Mouse (Mus musculus) spleen, adult 2 months (tissue): ENCODE data around the gene Med24. TPM values are rescaled to one million over a fixed set of nuclear protein-coding genes. Genes with fewer than 3 reads are reported as not detected.
"Not testable (repeated sequence)": the region's sequence is repeated elsewhere in the genome, so short reads cannot be mapped to it uniquely, and the experiment has no call there.

Source experiments
- DNase-seq, 2 experiments: peaks; one replicate each; pipeline versions ENCODE4 v3.0.0 to v3.0.0-alpha.2; 2012 to 2021; ENCODE audit warnings: low spot score in 2 of 2, low read depth in 1 of 2
- H3K27ac ChIP-seq: fragments of 200-500 bp; 2 replicates; pipeline ENCODE4 v1.5.1; 2012; ENCODE audit warnings: low read length, inconsistent platforms; ENCODE audit not compliant: insufficient read depth
- H3K27me3 ChIP-seq: fragments of 200-500 bp; 2 replicates; pipeline ENCODE4 v1.6.1; 2012; ENCODE audit warnings: mild to moderate bottlenecking, moderate library complexity, low read length, inconsistent platforms; ENCODE audit not compliant: control insufficient read depth, insufficient read depth
- H3K36me3 ChIP-seq: fragments of 200-500 bp; 2 replicates; pipeline ENCODE4 v1.6.1; 2012; ENCODE audit warnings: mild to moderate bottlenecking, low read length, inconsistent platforms; ENCODE audit not compliant: control insufficient read depth, insufficient read depth
- H3K4me1 ChIP-seq: fragments of 200-500 bp; 2 replicates; pipeline ENCODE4 v1.6.1; 2011; ENCODE audit warnings: inconsistent platforms; ENCODE audit not compliant: control insufficient read depth, insufficient read depth, insufficient read length
- H3K4me3 ChIP-seq: fragments of 200-500 bp; 2 replicates; pipeline ENCODE4 v1.5.1; 2011; ENCODE audit warnings: mild to moderate bottlenecking, inconsistent platforms; ENCODE audit not compliant: insufficient read depth, insufficient read length; ENCODE audit errors: extremely low read depth
- CTCF ChIP-seq: fragments of 200-500 bp; IDR thresholded peaks from 2 replicates; pipeline ENCODE4 v1.5.1; 2011; ENCODE audit warnings: mild to moderate bottlenecking, inconsistent platforms; ENCODE audit not compliant: insufficient read depth, insufficient read length, insufficient replicate concordance; ENCODE audit errors: extremely low read depth
- POLR2A ChIP-seq: fragments of 200-500 bp; IDR thresholded peaks from 2 replicates; pipeline ENCODE4 v1.6.1; 2011; ENCODE audit warnings: low read depth, low read length, inconsistent platforms
- WGBS: fragments of 180-500 bp; shearing (Covaris S2); methylation state at CpG from one replicate; pipeline ENCODE4 v1.1.7; 2018; 5-methylcytosine and 5-hydroxymethylcytosine counted together
- polyA plus RNA-seq: library from polyadenylated mRNA; depleted of rRNA; stranded (reverse); fragments of >200 nt; gene quantifications from 2 replicates; pipeline ENCODE4 v1.2.3, GENCODE M21; 2012

Gene Med24
- polyA plus RNA-seq, 1 experiment, result 53.6 TPM

DNA sequence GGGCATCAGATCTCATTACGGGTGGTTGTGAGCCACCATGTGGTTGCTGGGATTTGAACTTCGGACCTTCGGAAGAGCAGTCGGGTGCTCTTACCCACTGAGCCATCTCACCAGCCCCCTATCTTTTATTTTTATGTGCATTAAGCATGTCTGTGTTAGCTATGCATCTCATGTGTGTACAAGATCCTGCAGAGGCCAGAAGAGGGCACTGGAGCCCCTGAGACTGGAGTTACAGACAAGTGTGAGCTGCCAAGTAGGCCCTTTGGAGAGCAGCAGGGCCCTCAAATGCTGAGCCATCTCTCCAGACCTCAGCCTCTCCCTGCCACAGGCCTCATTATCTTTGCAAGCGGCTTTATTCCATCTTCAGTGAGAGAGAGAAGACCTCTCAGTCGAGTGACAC is 17.2 kb downstream of the Med24 start:
- H3K27me3 ChIP-seq, H3K4me3 ChIP-seq, H3K27ac ChIP-seq, H3K4me1 ChIP-seq, DNase-seq: not testable (repeated sequence)
- 0 out of 2 replicates have a peak, but pooled peaks have one; percentile 11 for TF ChIP-seq CTCF
- WGBS, result 90% methylated on average over 6 of the region's 6 CpGs
- peaks cover 25% of the 10 kb centered on the region for H3K36me3 ChIP-seq

- H3K27ac ChIP-seq, result no peak overlapping the region
- H3K27me3 ChIP-seq, result no peaks in the 10 kb centered on the region
- H3K4me1 ChIP-seq, result no peaks in the 10 kb centered on the region; the same call in 1 of the 2 replicates
- peaks cover 30% of the 10 kb centered on the region for H3K36me3 ChIP-seq
- H3K4me3 ChIP-seq, result no peak overlapping the region
- 52% methylated on average over 4 of the region's 4 CpGs for WGBS
- no peak for DNase-seq
- no peak for TF ChIP-seq POLR2A
- TF ChIP-seq CTCF, result no peak
These were observed 18.2 kb downstream of the Med24 start for GRCm38 (mm10) chr11:98711046-98711434.

GRCm38 (mm10) chr11:98710416-98711045 is 18.7 kb downstream of the Med24 start:
- TF ChIP-seq CTCF (peak; percentile 69; the same call in 1 of the 2 replicates), POLR2A (no peak)
- Histone ChIP-seq H3K27ac (no peak overlapping the region), H3K27me3 (no peaks in the 10 kb centered on the region), H3K4me3 (no peak overlapping the region), H3K36me3 (peaks cover 30% of the 10 kb centered on the region), H3K4me1 (no peaks in the 10 kb centered on the region; the same call in 1 of the 2 replicates)
- peak; percentile 45 to 62 for DNase-seq
- 26% methylated on average over 12 of the region's 12 CpGs for WGBS

GRCm38 (mm10) chr11:98709001-98709741 is 20.1 kb downstream of the Med24 start:
- H3K27me3 ChIP-seq, result no peaks in the 10 kb centered on the region
- H3K36me3 ChIP-seq, result peaks cover 28% of the 10 kb centered on the region
- DNase-seq, result no peak
- H3K4me1 ChIP-seq, result no peaks in the 10 kb centered on the region; the same call in 1 of the 2 replicates
- TF ChIP-seq POLR2A (no peak), CTCF (no peak)
- H3K4me3 ChIP-seq, result no peak overlapping the region
- peak overlapping the region; percentile 22; the same call in 1 of the 2 replicates for H3K27ac ChIP-seq
- WGBS, result 43% methylated on average over 26 of the region's 26 CpGs

DNA sequence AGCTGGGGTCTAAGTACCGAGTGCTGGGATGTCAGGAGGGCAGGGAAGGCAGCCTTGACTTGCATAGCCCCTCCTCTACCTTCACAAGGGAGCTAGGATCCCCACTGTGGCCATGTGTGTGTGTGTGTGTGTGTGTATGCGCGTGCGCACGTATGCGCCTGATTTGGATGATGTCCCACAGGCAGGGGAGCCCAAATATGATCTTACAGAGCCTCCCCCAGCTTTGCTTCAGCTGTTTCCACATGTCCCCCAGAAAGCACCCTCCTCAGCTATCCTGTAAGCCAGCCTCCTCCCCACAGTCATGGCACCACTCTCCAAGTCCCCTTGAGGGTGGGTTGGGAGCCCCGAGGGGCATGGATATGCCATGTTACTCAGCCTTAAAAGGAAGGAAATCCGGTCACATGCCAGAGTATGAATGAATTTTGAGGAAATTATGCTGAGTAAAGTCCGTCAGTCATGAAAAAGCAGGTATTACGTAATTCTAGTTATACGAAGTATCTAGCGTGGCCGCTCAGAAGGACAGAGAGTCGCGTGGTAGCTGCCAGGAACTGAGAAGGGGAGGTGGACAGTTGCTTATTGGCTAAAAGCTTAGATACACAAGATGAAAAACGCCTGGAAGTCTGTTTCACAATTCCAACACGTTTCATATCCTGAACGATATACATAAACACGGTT is 20.8 kb downstream of the Med24 start:
- no peaks in the 10 kb centered on the region; the same call in 1 of the 2 replicates for H3K4me1 ChIP-seq
- H3K4me3 ChIP-seq, result no peak overlapping the region
- H3K36me3 ChIP-seq, result peaks cover 23% of the 10 kb centered on the region
- H3K27ac ChIP-seq, result no peak overlapping the region
- TF ChIP-seq CTCF (no peak), POLR2A (no peak)
- 74% methylated on average over 19 of the region's 19 CpGs for WGBS
- DNase-seq, result no peak
- H3K27me3 ChIP-seq, result no peaks in the 10 kb centered on the region

GRCm38 (mm10) chr11:98707401-98708281 is 21.6 kb downstream of the Med24 start:
- Histone ChIP-seq H3K36me3 (peaks cover 21% of the 10 kb centered on the region), H3K4me1 (no peaks in the 10 kb centered on the region; the same call in 1 of the 2 replicates), H3K27ac (no peak overlapping the region), H3K4me3 (no peak overlapping the region), H3K27me3 (no peaks in the 10 kb centered on the region)
- TF ChIP-seq CTCF, result no peak
- TF ChIP-seq POLR2A, result no peak
- 93% methylated on average over 22 of the region's 22 CpGs for WGBS
- DNase-seq, result no peak
